Mouse (Mus musculus) adrenal gland, adult (tissue): ENCODE results near the gene Rasl12.
A peak's percentile ranks its signal among the peaks of the same experiment; 100 is the strongest.

Experiments
- DNase-seq, 2 experiments: peaks; one replicate each; pipeline ENCODE4 v3.0.0; 2022 to 2023; ENCODE audit warnings: low spot score in 1 of 2; ENCODE audit not compliant: inconsistent age in 2 of 2

Rasl12 gene

DNA sequence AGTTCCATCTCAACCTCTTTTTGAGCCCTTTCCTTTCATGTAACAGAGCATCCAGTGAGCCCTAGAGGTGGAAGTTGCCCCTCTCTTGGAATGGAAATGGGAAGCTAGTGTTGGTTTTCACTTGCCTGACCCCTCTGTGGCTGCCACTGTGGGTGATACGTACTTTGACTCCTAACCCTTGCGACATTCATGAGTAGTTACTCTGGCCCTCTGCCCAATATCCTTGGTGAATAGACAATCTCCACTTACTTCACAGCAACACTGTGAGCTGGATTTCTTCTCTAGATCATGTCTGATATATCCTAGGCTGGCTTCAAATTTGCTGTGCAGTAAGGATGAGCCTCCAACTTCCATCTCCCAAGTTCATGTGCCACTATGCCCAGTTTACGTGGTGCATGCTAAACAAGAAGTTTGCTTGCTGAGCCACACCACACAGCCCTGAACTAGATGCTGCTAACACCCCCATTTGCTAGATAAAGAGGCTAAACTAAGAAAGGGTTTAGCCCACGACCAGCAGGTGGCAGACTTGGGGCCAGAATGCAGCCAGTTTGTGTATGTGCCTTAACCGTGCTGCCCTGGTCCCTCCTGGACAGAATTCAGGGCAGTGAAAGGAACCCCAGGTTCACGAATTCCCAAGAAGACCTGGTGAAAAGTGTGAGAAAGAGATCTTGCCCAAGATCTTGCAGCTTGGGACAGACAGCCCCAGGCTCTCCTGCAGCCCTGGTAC, 5.5 kb upstream of the Rasl12 start:
- DNase-seq = peak; percentile 69 to 92

DNA sequence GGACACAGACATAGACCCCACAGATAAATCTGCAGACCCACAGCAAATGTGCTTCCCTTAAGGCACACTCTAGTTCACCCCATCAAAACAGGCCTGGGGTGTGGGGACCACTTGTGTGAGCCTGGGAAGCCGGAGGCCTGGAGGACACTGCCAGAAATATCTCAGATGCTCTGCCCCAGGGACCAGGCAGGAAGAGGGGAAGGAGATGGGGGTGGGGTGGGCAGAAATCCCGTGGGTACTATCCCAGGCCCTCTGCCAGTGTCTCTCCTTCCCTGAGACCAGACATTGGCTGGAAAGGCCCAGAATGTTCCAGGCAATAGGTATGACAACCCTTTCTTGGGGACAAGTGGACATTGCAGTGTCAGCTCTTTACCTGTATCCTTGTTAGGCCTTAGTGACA, 4.7 kb upstream of the Rasl12 start:
- DNase-seq = no peak

DNA sequence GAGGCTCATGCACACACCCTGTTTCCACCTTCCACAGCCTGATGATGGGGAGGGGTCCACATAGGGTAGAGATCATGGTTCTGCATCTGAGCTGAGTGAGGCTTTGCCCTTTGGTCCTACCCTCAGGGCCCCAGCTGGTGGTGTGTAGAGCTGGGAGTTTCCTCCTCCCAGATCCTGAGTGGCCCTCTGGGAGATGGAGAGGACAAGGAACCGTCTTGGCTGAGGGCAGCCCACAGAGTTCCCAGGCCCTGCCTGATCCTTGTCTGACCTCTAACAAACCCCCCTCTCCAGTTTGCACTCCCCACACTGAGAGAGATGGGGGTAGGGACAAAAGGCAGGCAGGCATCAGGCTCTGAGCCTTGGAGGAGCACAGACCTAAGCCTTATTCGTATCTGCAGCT, 3.9 kb upstream of the Rasl12 start:
- no peak for DNase-seq

DNA sequence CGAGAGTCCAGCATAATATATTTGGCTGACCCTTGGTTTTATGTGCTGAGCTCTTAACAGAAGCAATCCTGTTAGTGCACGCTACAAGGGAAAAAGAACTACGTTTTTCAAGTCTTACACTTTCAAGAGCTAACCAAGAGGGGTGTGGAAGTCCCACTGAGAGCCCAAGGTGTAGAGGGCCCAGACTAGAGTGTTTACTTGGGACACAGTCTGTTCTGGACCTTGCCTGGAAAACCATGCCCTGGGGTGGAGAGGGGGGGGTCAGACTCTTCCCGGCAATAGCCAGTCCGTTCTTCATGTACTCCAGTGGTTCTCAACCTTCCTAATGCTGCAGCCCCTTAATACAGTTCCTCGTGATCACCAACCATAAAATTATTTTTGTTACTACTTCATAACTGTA, 1.6 kb downstream of the Rasl12 start:
- DNase-seq = no peak

DNA sequence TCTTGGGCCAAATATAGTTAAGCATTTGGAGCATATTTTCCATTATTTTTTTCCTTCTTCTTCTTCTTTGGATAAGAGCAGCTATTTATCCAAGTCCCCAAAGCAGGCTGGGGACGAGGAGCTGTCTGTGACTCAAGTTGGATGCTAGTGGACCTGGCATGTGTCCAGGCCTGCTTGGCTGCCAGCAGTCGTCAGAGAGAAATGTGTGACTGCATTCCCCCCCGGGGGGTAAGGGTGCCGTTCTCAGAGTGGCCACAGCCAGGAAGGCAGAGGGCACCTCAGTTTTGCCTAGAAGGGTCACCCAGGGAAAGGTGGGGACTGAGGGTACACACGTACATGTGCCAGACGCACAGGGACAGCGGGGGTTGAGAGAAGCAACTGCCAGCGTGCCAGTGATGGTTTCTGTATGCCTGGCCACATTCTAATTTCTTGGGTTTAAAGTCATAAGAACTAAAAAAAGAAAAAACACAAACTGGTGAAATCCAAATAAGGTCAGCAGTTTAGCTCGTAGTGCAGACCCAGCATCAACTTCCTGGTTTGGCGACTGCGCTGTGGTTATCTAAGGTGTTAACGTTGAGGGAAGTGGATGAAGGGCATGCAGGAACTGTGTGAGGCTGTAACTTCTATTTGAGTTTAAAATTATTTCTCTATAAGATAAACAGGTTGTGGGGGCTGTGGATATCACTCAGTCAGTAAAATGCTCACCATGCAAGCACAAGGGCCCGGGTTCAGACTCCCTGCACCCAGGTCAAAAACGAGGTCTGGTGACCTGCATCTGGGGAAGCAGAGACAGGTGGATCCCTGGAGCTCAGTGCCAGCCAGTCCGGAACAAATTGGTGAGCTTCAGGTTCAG, 6.3 kb downstream of the Rasl12 start:
- DNase-seq = peak; percentile 92 to 94

DNA sequence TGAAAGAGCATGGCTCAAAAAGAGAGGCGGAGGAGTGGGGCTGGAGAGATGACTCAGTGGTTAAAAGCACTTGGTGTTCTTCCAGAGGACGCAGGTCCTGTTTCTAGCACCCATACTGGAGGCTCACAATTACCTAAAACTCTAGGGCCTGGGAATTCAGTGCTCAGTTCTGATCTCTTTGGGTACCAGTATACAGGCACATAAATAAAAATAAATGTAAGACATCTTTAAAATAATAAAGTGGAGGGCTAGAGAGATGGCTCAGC, 6.8 kb downstream of the Rasl12 start:
- DNase-seq = peak; percentile 69 to 81

DNA sequence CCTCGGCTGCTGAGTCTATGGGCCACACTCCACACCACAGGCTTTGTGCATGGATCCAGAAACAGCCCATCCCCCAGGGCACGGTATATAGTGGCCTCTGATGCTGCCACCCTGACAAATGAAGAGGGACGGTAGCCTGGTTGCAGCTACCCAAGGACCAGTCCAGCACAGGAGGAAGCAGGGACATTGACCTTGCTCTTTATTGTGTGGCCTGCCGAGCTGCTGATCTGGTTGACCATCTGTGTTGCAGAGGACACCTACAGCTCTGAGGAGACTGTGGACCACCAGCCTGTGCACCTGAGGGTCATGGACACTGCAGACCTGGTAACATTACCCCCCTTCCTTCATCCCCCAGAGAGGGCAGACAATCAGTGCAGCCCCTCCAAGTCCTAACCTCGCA, 9.0 kb downstream of the Rasl12 start:
- DNase-seq = peak in 1 of 2 experiments; percentile 67

DNA sequence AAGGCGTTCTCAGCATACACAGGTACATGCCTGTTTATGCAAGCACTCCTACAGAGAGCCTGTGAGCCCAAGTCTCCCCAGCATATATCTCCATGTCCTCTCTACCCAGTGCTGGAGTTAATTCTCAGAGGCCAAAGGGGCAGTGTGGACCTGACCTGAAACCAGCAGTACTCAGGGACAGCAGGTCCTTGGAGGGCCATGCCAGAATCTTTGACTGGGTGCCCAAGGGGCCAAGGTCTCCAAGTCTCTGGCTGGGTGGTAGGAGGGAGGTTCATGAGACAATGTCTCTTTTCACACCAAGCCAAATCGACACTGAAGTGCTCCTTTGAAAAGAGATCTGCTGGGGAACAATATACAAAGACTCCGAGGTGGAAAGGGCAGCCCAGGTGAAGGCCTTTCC, 9.6 kb downstream of the Rasl12 start:
- DNase-seq = peak; percentile 72 to 84

DNA sequence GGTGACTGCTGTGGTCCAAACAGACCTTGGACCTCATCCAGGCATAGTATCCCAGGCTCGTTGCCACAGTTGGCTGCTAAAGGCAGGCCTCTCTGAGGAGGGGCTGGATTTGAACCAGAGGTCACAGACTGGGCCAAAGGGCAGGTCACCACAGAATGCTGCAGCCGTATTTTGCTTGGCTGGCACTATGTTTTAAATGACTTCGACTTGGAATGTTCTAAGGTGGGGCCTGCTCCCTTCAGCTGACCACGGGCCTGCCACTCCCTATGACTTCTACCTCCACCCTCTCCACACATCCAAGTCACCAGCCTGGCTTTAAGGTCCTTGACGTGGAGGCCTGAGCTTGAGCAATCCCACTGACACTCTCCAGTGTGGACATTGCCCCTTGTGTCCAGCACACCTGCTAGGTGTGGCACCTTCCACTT, 10.6 kb downstream of the Rasl12 start:
- DNase-seq = peak in 1 of 2 experiments; percentile 78

DNA sequence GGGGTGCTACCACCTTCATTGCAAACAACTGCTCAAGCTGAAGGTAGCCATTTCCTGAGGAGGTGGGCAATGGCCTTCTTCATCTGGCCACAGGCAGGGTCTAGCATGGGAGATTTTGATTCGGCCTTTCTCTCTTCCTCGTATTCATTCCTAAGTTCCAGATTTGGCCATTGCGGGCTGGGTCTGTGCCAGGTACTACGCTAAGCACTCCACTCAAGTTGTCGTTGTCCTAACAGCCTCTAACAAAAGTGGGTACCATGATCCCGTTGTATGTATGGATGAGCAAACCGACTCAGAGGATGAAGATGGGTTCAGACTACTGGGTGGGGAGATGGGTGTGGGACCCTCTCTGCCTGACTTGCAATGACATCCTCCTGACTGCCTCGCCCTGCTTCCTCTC, 12.1 kb downstream of the Rasl12 start:
- DNase-seq = no peak

DNA sequence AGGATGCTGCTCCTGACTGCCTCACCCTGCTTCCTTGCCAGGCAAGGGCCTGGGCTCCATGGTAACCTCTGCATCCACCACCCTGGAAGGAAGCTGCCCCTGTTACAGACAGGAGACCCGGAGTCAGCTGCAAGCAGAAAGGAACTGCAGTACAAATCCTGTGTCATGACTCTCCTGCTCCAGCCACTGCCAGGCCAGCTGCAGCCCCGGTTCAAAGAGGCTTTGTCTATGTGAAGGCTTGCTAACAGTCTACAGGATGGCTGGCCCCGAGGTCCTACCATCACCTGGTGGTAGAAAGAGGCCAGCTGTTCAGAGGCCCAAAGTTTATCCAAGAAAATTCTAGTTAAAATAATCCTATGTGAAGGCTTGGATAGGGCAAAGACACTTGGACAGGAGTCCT, 13.0 kb downstream of the Rasl12 start:
- no peak for DNase-seq

DNA sequence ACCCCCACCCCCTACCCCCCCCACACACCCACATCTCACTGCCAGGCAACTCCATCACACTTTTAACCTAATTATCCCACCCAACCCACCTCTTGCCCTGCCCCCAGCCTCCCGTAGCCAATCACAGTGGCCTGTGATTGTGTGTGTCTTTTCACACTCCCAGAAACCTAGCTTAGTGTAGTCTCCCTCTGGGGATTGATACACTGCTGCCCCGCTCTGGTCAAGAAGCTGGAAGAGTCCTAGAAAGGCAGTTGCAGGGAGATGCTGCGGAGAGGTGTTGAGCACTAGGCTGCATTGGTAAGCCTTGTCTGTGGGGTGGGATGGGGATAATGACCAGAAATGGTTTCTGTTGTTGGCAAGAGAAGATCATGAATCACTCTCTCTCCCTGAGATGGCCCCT, 19.4 kb downstream of the Rasl12 start:
- no peak for DNase-seq

DNA sequence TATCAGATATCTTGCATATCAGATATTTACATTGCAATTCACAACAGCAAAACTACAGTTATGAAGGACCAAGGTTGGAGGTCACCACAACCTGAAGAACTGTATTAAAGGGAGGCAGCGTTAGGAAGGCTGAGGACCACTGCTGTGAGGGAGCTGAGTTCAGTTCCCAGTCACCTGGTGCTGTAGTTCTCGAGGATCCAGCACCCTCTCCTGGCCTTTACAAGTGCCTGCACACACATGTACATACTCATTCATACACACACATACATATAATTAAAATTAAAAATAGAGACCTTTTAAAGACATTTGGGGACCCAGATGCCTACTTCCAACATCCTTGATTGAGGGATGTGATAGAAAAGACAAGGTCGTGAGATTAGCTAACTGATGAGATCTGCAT, 21.3 kb downstream of the Rasl12 start:
- DNase-seq = no peak

DNA sequence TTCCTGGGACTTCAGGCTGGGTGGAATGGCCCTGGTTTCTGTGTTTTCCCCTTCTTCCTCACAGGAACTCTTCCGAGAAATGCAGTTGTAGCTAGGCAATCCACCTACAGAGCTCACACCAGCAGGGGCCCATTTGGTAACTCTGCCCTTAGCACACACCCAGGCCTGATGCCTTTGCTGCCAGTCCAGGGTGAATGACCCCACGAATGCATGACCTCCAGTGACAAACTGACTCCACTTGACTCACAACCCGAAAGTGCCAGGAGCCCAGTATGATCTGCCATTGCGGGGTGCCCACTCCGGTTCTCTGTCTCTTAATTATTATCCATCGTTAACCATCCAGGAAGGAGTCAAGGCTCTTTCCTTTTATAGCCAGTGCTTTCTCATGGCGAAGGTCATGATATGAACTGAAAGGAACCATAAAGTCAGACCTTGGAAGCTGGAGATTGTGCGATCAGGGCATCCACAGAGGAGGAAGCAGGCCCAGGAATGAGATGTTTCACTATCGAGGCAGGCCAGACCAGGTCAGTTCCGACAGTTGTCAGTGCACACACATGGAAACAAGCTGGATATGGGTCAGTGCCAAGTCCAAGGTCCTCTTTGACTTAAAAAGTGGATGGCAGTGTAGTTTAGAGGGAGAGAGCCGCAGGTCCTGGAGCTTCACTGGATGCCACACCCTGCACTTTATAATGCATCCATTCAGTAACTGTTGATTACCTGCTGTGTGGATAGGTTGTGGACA, 24.6 kb downstream of the Rasl12 start, which contains the start of gene Slc51b:
TSS of gene Slc51b (minus strand) at position 196 of the 742 bp plus-strand sequence.
- DNase-seq = peak; percentile 60 to 79

DNA sequence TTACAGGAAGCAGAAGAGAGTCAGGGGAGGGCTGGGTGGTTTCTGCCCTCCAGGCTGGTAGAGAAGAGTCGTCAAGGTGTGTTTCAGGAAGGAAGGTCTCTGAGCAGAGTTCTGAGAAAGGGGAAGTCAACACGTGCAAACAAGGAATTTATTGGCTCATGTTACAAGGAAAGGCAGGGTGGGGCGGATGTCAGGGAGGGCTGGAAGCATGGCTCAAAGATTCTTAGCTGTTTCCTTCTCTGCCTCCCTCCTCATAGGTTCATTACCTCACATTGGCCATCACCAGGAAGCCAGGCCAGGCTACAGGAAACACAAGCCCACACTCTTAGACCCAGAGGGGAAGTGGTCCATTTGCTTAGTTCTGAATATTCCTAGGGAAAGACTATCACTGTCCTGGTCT, 26.1 kb downstream of the Rasl12 start:
- DNase-seq = no peak

DNA sequence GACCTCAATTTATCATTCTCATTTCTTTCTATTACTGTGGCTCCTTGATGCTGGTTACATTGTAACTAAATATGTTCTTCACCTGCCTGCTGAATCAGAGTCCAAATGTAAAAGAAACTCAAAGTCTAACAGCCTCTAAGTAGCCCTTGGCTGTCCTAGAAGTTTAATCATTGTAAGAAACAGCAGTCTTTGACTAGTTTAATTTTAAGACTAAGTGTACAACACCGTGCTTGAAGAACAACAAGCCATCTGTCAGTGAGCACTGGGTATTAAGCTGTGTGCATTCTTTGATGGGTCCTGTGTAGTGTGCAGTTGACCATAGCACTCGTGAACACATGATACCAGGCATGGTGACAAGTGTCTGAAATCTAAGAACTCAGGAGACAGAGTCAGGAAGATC, 29.2 kb downstream of the Rasl12 start:
- DNase-seq = no peak

DNA sequence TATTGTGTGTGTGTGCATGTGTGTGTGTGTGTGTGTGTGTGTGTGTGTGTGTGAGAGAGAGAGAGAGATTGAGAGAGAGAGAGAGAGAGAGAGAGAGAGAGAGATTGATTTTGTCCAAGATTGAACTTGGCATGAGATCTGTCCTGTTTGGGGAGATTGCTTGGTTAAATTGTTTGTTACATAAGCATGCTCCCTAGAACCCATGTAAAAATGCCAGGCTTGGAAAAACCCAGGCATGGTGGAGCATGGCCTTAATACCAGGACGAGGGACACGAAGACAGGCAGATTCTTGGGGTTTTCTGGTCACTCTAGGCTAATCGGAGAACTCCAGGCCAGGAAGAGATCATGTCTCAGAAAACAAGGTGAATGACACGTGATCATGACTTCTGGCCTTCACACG, 29.7 kb downstream of the Rasl12 start:
- DNase-seq = no peak

DNA sequence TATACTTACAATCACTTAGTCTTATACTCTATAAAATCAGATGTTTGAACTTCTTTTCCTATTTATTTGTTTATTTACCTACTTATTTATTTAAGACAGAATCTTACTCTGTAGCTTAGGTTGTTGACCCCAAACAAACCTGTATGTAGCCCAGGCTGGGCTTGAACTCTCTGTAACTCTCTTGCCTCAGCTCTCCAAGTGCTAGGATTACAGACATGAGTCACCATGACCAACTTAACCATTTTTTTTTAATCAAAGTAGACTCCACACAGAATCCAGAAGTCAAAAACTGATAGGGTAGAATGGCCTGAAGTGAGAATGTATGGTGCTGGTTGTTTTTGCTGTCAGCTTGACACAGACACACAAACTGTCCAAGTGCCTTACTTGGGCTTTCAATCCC, 32.1 kb downstream of the Rasl12 start:
- DNase-seq = no peak

DNA sequence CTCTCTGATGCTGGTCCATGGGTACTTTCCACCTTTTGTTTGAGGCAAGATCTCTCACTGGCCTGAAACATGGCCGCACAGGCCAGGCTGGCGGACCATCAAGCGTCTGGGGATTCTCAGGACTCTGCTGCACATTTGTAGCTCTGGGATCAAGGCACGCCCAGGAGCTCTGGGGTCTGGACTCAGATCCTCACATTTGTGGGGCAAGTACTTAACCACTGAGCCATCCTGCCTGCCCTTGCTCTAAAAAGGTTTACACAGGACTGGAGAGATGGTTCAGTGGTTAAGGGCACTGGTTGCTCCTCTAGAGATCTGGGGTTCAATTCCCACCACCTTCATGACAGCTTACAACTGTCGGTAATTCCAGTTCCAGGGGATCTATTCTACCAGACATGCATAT, 32.6 kb downstream of the Rasl12 start:
- DNase-seq = no peak

DNA sequence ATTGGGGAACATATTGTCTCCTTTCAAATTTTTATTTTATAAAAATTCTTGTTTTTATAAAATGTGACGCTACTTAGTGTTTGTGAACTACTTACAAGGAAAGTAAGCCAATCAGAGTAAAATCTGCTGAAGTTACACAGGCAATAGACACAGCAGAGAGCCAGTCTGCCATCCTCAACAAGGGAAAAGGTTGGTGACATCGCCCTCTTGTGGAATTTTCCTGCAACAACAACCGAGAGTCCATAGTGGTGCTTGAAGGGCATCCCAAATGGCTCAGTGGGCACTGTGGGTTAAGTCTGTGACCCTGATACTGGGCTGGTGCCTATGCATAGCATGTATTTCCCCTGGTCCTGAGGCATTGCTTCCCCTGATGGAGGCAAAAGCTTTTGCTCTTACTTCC, 33.9 kb downstream of the Rasl12 start:
- DNase-seq = peak; percentile 84 to 97

DNA sequence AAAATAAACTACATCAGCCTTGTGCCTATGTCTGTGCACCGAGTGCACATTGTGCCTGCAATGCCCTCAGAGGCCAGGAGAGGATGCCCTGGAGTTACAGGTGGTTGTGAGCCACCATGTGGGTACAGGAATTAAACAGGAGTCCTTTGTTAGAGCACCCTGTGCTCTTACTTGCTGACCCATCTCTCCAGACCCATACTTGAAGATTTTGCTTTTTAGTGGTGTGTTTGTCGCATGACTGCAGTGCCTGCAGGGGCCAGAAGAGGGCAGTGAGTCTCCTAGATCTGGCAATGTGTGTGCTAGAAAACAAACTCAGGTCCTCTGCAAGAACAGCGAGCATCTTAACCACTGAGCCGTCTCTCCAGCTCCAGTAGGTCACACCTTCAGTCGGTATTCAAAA, 35.8 kb downstream of the Rasl12 start:
- DNase-seq = peak; percentile 50 to 76

DNA sequence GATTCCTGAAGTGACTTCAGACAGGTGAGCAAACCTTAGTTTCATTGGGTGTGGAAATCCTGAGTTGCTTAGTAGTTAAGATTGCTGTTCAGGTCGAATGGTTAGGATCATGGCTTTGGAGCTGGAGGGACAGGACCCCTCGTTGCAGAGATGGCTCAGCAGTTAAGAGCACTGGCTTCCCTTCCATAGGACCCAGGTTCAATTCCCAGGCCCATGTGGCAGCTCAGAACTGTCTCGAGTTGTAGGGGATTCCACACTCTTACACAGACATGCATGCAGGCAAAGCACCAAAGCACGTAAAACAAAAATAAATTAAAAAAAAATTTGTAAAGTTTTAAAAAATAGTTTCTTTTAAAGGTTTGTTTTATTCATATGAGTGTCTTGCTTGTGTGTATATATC, 36.9 kb downstream of the Rasl12 start:
- no peak for DNase-seq
